Mouse (Mus musculus) c-Kit-positive CD71-positive TER-119-positive erythroid progenitor cells, embryonic 14.5 days (primary cell): ENCODE data around the gene Washc1.
"Not testable (repeated sequence)": the region's sequence is repeated elsewhere in the genome, so short reads cannot be mapped to it uniquely, and the experiment has no call there.

Experiments used
- DNase-seq: peaks from one replicate; pipeline ENCODE4 v3.0.0-alpha.2; 2013; ENCODE audit warnings: low spot score

The Washc1 gene

GRCm38 (mm10) chr17:66111402-66111959 lies at the start of gene Washc1:
TSS of gene Washc1 (plus strand) at chr17:66111545.
- peak; percentile 86 for DNase-seq

GRCm38 (mm10) chr17:66065115-66065514 lies 46.2 kb upstream of the Washc1 start:
- no peak for DNase-seq

- not testable (repeated sequence) for DNase-seq
Measured at GRCm38 (mm10) chr17:66069036-66069435, 42.3 kb upstream of the Washc1 start.

GRCm38 (mm10) chr17:66073971-66074370 lies 37.4 kb upstream of the Washc1 start:
- DNase-seq = no peak

GRCm38 (mm10) chr17:66075827-66076173 lies 35.5 kb upstream of the Washc1 start:
- DNase-seq = peak; percentile 26

- peak; percentile 24 for DNase-seq
Measured at GRCm38 (mm10) chr17:66076174-66076927, 35.0 kb upstream of the Washc1 start.

GRCm38 (mm10) chr17:66076934-66077333 lies 34.4 kb upstream of the Washc1 start, which contains the start of gene Ankrd12:
TSS of gene Ankrd12 (minus strand) at chr17:66077089.
- peak; percentile 90 for DNase-seq

- DNase-seq = peak; percentile 15
Measured at GRCm38 (mm10) chr17:66077437-66077850, 33.9 kb upstream of the Washc1 start.

GRCm38 (mm10) chr17:66084486-66084885 lies 26.9 kb upstream of the Washc1 start:
- no peak for DNase-seq

- no peak for DNase-seq
Measured at GRCm38 (mm10) chr17:66085038-66085437, 26.3 kb upstream of the Washc1 start.

GRCm38 (mm10) chr17:66090251-66090650 lies 21.1 kb upstream of the Washc1 start:
- DNase-seq = no peak

GRCm38 (mm10) chr17:66091392-66091791 lies 20.0 kb upstream of the Washc1 start:
- DNase-seq = no peak

- DNase-seq = no peak
Measured at GRCm38 (mm10) chr17:66092065-66092464, 19.3 kb upstream of the Washc1 start.

- DNase-seq = no peak
Measured at GRCm38 (mm10) chr17:66092664-66093063, 18.7 kb upstream of the Washc1 start.

- peak; percentile 53 for DNase-seq
Measured at GRCm38 (mm10) chr17:66100566-66101379, 10.6 kb upstream of the Washc1 start.

- peak; percentile 96 for DNase-seq
Measured at GRCm38 (mm10) chr17:66101380-66102330, 9.7 kb upstream of the Washc1 start, which contains the start of gene Ndufv2. TSS of gene Ndufv2 (minus strand) at chr17:66101559.

GRCm38 (mm10) chr17:66104076-66104475 lies 7.3 kb upstream of the Washc1 start:
- DNase-seq = no peak

- DNase-seq = peak; percentile 69
Measured at GRCm38 (mm10) chr17:66106601-66107267, 4.6 kb upstream of the Washc1 start.

GRCm38 (mm10) chr17:66107466-66107865 lies 3.9 kb upstream of the Washc1 start:
- DNase-seq = no peak

- no peak for DNase-seq
Measured at GRCm38 (mm10) chr17:66108198-66108597, 3.1 kb upstream of the Washc1 start.

- DNase-seq = no peak
Measured at GRCm38 (mm10) chr17:66110746-66111145, 599 bp upstream of the Washc1 start.
